Mouse (Mus musculus): ENCODE data around the gene Arfrp1.

DNA sequence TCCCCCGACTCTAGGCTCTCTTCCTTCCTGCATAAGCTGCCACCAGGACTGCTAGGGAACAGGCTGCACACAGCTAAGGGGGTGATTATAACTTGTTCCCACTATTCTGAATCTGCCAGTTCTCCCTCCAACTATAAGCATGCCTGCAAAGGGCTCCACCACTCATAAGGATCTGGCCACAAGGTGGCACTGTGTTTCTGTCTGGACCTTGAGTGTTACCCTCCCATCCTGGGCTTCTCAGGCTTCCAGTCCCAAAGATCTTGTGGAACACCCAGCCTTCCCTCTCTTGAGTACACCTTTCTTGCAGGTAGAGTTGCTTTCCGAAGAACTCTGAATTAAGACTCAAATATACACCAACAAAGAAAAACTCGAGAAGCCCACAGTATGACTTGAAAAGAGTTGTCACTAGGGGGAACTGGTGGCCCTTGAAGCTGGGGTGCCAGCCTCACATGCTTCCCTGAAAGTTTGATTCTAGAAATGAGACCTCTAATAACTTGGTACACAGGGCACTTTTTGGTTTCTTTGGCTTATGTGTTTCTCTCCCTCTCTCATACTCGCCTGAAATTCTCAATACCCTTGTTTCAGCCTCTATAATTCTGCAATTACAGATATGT lies 27.5 kb upstream of the Arfrp1 start:
- TF ChIP-seq GATA1 (IDR thresholded peaks at IDR 0.05; ENCODE audit: borderline replicate concordance, low read length) (no peak), FLI1 (IDR thresholded peaks at IDR 0.05; ENCODE audit: low read length) (no peak)

Data from megakaryocyte, embryonic 14.5 days (primary cell).